Mouse (Mus musculus): Measurements from ENCODE around the gene Dnajc12. TPM values are rescaled to one million over a fixed set of nuclear protein-coding genes. Genes with fewer than 3 reads are reported as not detected.
"Not testable (repeated sequence)": the region's sequence is repeated elsewhere in the genome, so short reads cannot be mapped to it uniquely, and the experiment has no call there.

Gene Dnajc12
- total and polyA plus RNA-seq, 3 experiments = 0.68 to 19.2 (median 13.0) TPM

- no peak for DNase-seq
Observed at GRCm38 (mm10) chr10:63431221-63431736, 49.0 kb downstream of the Dnajc12 start.

- DNase-seq = no peak
Observed at GRCm38 (mm10) chr10:63432099-63432498, 49.9 kb downstream of the Dnajc12 start.

DNA sequence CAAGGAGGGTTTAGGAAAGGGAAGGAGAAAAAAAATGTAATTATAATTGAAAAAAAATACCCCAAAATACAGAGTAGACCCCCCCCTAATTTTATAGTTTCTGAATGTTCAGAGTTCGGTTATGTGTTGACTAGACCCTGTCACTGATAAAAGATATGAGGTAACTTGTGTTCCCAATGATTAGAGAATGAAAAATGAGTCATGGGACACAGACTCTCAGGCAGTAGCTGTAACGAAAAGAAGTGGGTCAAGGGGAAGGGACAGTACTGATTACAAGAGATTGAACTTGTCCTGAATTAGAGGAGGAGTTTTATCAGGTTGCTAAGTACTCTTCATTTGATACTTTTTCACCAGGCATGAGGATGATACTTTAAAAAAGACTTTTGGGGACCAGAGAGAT lies 50.6 kb downstream of the Dnajc12 start:
- no peak for DNase-seq

- no peak for DNase-seq
Observed at GRCm38 (mm10) chr10:63438736-63439262, 56.6 kb downstream of the Dnajc12 start.

GRCm38 (mm10) chr10:63439694-63440228 lies 57.5 kb downstream of the Dnajc12 start:
- DNase-seq = no peak

- not testable (repeated sequence) for DNase-seq
Observed at GRCm38 (mm10) chr10:63444602-63445387, 62.6 kb downstream of the Dnajc12 start.

DNA sequence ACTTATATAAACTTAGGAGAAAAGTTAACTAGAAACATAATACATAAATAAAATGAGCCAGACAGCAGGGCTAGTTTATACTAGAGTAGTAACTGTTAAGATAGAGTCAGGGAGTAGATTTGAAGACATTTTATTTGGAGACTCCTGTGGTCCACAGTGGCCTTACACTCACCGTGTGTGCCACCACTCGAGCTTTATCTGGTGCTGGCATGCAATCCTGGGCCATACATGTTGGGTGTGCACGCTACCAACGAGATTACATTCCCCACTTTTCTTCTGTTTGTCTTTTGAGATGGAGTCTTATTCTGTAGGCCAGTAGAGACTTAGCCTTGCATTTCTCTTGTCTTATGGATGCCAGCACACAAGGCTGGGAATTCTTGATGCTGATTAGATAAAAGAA lies 71.7 kb downstream of the Dnajc12 start:
- no peak for DNase-seq

- DNase-seq = peak; percentile 36
Observed at GRCm38 (mm10) chr10:63455110-63455878, 73.1 kb downstream of the Dnajc12 start.

DNA sequence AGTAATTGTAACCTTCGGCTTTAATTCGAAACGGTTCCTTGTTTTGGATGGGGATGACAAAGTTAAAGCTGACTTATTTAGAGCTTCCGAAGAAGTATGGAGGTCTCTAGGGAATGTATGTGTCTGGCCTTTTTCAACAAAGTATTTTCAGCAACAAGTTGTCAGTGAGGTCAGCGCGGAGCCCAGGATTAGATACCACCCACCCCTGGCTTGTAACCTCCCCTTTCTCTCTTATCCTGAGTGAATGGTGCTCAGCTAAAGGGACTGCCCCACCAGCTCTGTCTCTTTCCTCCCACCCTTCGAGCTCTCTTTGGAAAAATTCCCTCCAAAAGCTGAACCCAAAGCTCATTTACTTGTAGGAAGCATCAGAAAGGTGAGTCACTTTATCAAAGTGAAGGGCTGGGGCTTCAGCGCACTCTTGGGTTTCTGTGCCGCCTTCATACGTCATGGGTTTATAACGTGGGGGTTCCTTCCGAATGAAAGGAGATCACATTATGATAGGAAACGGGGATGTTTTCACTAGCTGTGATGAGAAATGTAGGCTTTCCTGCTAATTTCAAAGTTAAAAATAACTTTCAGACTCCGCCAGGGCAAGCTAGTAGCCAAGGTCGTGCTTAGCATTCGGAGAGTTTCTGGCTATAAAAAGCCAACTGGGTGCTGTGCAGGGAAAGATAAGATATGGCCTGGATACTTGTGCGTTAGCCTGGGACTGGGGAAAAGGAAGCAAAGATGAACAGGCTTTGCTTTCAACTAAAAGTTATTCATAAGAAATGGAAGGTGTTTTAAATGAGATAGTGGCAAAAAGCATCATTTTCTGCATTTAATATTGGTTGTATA lies 75.3 kb downstream of the Dnajc12 start:
- peak; percentile 33 for DNase-seq

Other genes starting within 250 kb of the Dnajc12 start
- gene Mypn, start 178.5 kb upstream of the Dnajc12 start, total RNA-seq (2021) = 1 to 10 TPM in 1 of 2 experiments, under 1 TPM in 1; 0.31 to 1.1 TPM
- gene Mypn, start 178.5 kb upstream of the Dnajc12 start, polyA plus RNA-seq (2012; rRNA removed) = 0.02 and 0.07 TPM in 2 replicates
- 100 to 1,000 TPM in 1 of 2 experiments, 10 to 100 TPM in 1; 76.9 to 195 TPM for gene Herc4, start 138.6 kb upstream of the Dnajc12 start, total RNA-seq (2021)
- gene Herc4, start 138.6 kb upstream of the Dnajc12 start, polyA plus RNA-seq (2012; rRNA removed) = 10.7 and 14.0 TPM in 2 replicates
- gene Sirt1, start 739 bp upstream of the Dnajc12 start, total RNA-seq (2021) = 10 to 100 TPM; 13.9 to 17.4 TPM
- gene Sirt1, start 739 bp upstream of the Dnajc12 start, polyA plus RNA-seq (2012; rRNA removed) = 1.2 and 1.4 TPM in 2 replicates
- gene Gm7075, start 39.3 kb downstream of the Dnajc12 start, total RNA-seq (2021) = not detected
- not detected in 2 replicates for gene Gm7075, start 39.3 kb downstream of the Dnajc12 start, polyA plus RNA-seq (2012; rRNA removed)
- under 1 TPM; 0.37 to 0.83 TPM for gene Ctnna3, start 47.7 kb downstream of the Dnajc12 start, total RNA-seq (2021)
- 0.06 TPM in 1 of 2 replicates, not detected in the other for gene Ctnna3, start 47.7 kb downstream of the Dnajc12 start, polyA plus RNA-seq (2012; rRNA removed)